Mouse (Mus musculus) neural tube, embryonic 13.5 days (tissue): Measurements from ENCODE around the gene Ippk. TPM values are rescaled to one million over a fixed set of nuclear protein-coding genes. Genes with fewer than 3 reads are reported as not detected.
A peak's percentile ranks its signal among the peaks of the same experiment; 100 is the strongest.

Source experiments
- ATAC-seq: fragments of 200-750 bp; cut with Nextera tagmentation; 2 replicates; pipeline ENCODE4 v1.8.0; 2017; ENCODE audit warnings: low read depth, mild to moderate bottlenecking, moderate TSS enrichment, moderate library complexity
- H3K27ac ChIP-seq: fragments of 300-500 bp; sonication (generic); replicated peaks from 2 replicates; pipeline ENCODE4 v1.5.1; 2015; ENCODE audit warnings: moderate library complexity, mild to moderate bottlenecking, inconsistent platforms
- H3K27me3 ChIP-seq: fragments of 300-500 bp; sonication (generic); 2 replicates; pipeline ENCODE4 v1.6.1; 2015; ENCODE audit warnings: mild to moderate bottlenecking, inconsistent platforms
- H3K36me3 ChIP-seq: fragments of 300-500 bp; sonication (generic); 2 replicates; pipeline ENCODE4 v1.6.1; 2015; ENCODE audit warnings: mild to moderate bottlenecking, inconsistent platforms
- H3K4me1 ChIP-seq: fragments of 300-500 bp; sonication (generic); replicated peaks from 2 replicates; pipeline ENCODE4 v1.6.1; 2015; ENCODE audit warnings: inconsistent platforms
- H3K4me2 ChIP-seq: fragments of 300-500 bp; sonication (generic); 2 replicates; pipeline ENCODE4 v1.6.1; 2015; ENCODE audit warnings: inconsistent platforms, mild to moderate bottlenecking, moderate library complexity
- H3K4me3 ChIP-seq: fragments of 300-500 bp; sonication (generic); 2 replicates; pipeline ENCODE4 v1.5.1; 2015; ENCODE audit warnings: mild to moderate bottlenecking, inconsistent platforms
- H3K9ac ChIP-seq: fragments of 300-500 bp; sonication (generic); 2 replicates; pipeline ENCODE4 v1.6.1; 2015; ENCODE audit warnings: moderate library complexity, mild to moderate bottlenecking, inconsistent platforms
- H3K9me3 ChIP-seq: fragments of 300-500 bp; sonication (generic); 2 replicates; pipeline ENCODE4 v1.6.1; 2016; ENCODE audit warnings: inconsistent platforms
- WGBS: fragments of 180-500 bp; shearing (Covaris S2); methylation state at CpG from one replicate; pipeline ENCODE4 v1.1.7; 2015; 5-methylcytosine and 5-hydroxymethylcytosine counted together
- polyA plus RNA-seq: library from polyadenylated mRNA; unstranded; fragments of >200 nt; fragmentation: Nextera tagmentation; extraction: Ambion mirVana; gene quantifications from 2 replicates; pipeline ENCODE4 v1.2.1, GENCODE M21; 2015

Ippk gene
- polyA plus RNA-seq, 1 experiment from 2014 or later, result 12.5 TPM

- H3K9ac ChIP-seq, result no peak overlapping the region
- H3K4me3 ChIP-seq, result no peak overlapping the region
- H3K36me3 ChIP-seq, result peaks cover 29% of the 10 kb centered on the region
- no peak for ATAC-seq
- H3K4me2 ChIP-seq, result no peak overlapping the region
- no peaks in the 10 kb centered on the region for H3K9me3 ChIP-seq
- H3K27me3 ChIP-seq, result no peaks in the 10 kb centered on the region
- WGBS, result 77% methylated on average over 2 of the region's 2 CpGs
- H3K27ac ChIP-seq, result peak overlapping the region; percentile 13; the same call in 1 of the 2 replicates
- no peaks in the 10 kb centered on the region; the same call in 1 of the 2 replicates for H3K4me1 ChIP-seq
Measured at GRCm38 (mm10) chr13:49467585-49467984, 46.5 kb downstream of the Ippk start.

GRCm38 (mm10) chr13:49469002-49469401, 48.0 kb downstream of the Ippk start:
- Histone ChIP-seq H3K4me2 (no peak overlapping the region), H3K27ac (no peak overlapping the region), H3K4me1 (no peaks in the 10 kb centered on the region; the same call in 1 of the 2 replicates), H3K9ac (no peak overlapping the region), H3K27me3 (no peaks in the 10 kb centered on the region), H3K4me3 (no peak overlapping the region), H3K36me3 (peaks cover 19% of the 10 kb centered on the region), H3K9me3 (no peaks in the 10 kb centered on the region)
- WGBS, result 92% methylated on average over 5 of the region's 5 CpGs
- no peak for ATAC-seq

GRCm38 (mm10) chr13:49470319-49470718, 49.3 kb downstream of the Ippk start:
- WGBS, result 86% methylated on average over 4 of the region's 4 CpGs
- H3K27me3 ChIP-seq, result no peaks in the 10 kb centered on the region
- H3K4me3 ChIP-seq, result no peak overlapping the region
- H3K9ac ChIP-seq, result no peak overlapping the region
- no peak overlapping the region for H3K27ac ChIP-seq
- no peak for ATAC-seq
- H3K9me3 ChIP-seq, result no peaks in the 10 kb centered on the region
- H3K4me2 ChIP-seq, result no peak overlapping the region
- H3K36me3 ChIP-seq, result peaks cover 6% of the 10 kb centered on the region
- H3K4me1 ChIP-seq, result no peaks in the 10 kb centered on the region; the same call in 1 of the 2 replicates

DNA sequence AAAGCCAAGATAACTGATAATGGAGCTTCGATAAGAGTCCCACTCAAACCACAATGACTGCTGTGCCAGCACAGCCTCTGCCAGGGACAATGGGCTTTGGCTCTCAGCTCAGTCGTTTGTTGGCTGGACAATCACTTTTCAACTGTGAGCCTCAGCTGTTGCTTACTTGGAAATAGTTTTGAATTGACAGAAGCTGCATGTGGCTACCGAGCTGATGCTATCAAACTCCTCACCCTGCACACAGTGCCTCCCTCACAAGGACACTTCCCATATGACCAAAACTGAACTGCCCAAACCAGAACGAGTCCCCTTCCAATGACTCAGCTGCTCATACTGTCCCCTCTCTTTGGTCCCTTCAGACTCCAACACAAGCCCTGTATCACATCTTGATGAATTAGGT, 49.8 kb downstream of the Ippk start:
- H3K4me2 ChIP-seq, result no peak overlapping the region
- no peaks in the 10 kb centered on the region; the same call in 1 of the 2 replicates for H3K4me1 ChIP-seq
- no peaks in the 10 kb centered on the region for H3K27me3 ChIP-seq
- H3K27ac ChIP-seq, result no peak overlapping the region
- 81% methylated on average over 4 of the region's 4 CpGs for WGBS
- no peak for ATAC-seq
- H3K36me3 ChIP-seq, result 0 out of 2 replicates have a peak, but pooled peaks cover 2% of the 10 kb centered on the region
- no peaks in the 10 kb centered on the region for H3K9me3 ChIP-seq
- no peak overlapping the region for H3K4me3 ChIP-seq
- H3K9ac ChIP-seq, result no peak overlapping the region

GRCm38 (mm10) chr13:49471981-49472675, 51.1 kb downstream of the Ippk start:
- no peaks in the 10 kb centered on the region; the same call in 1 of the 2 replicates for H3K4me1 ChIP-seq
- no peaks in the 10 kb centered on the region for H3K9me3 ChIP-seq
- H3K27ac ChIP-seq, result no peak overlapping the region
- WGBS, result 55% methylated on average over 4 of the region's 4 CpGs
- no peak overlapping the region for H3K4me2 ChIP-seq
- no peaks in the 10 kb centered on the region for H3K27me3 ChIP-seq
- no peaks in the 10 kb centered on the region for H3K36me3 ChIP-seq
- ATAC-seq, result no peak
- no peak overlapping the region for H3K9ac ChIP-seq
- H3K4me3 ChIP-seq, result no peak overlapping the region

DNA sequence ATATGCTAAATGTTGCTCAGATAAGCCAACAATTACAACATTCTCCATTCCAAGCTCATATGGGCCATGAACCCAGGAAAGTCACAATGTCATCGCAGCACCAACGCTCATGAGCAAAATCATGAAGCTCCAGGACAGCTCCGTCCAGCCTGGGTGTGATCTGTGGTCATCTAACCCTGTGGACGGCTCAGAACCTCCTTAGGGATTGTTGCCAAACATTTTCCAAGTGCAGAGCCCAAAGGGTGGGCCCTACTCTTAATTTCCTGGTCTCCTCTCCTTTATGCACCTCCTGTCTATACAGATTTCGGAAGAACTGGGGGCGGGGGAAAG, 51.6 kb downstream of the Ippk start:
- no peaks in the 10 kb centered on the region for H3K9me3 ChIP-seq
- no peaks in the 10 kb centered on the region for H3K27me3 ChIP-seq
- H3K27ac ChIP-seq, result no peak overlapping the region
- H3K4me2 ChIP-seq, result no peak overlapping the region
- 92% methylated on average over 6 of the region's 6 CpGs for WGBS
- H3K36me3 ChIP-seq, result no peaks in the 10 kb centered on the region
- ATAC-seq, result no peak
- H3K4me3 ChIP-seq, result no peak overlapping the region
- H3K9ac ChIP-seq, result no peak overlapping the region
- no peaks in the 10 kb centered on the region; the same call in 1 of the 2 replicates for H3K4me1 ChIP-seq

DNA sequence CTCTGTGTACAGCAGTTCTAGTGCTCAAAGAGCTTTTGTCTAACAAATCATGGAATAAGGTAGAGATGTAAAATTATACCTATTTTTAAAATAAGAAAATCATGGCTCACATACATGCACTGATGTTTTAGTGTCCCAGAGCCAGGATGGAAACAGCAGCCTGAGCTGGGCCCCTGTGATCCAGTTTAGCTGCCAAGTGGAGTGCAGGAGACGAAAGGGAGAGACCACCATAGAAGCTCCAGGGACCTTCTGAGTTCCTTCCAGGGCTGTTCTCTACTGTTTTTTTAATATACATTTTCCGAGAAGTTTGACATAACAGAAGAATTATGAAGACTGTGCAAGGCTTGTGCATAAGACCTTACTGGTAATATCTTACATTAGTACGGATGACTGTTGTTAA, 56.8 kb downstream of the Ippk start:
- WGBS, result 82% methylated on average over 3 of the region's 3 CpGs
- Histone ChIP-seq H3K9me3 (no peaks in the 10 kb centered on the region), H3K36me3 (no peaks in the 10 kb centered on the region), H3K27me3 (no peaks in the 10 kb centered on the region), H3K4me3 (no peak overlapping the region), H3K27ac (no peak overlapping the region), H3K4me2 (no peak overlapping the region), H3K9ac (no peak overlapping the region), H3K4me1 (no peaks in the 10 kb centered on the region)
- no peak for ATAC-seq

DNA sequence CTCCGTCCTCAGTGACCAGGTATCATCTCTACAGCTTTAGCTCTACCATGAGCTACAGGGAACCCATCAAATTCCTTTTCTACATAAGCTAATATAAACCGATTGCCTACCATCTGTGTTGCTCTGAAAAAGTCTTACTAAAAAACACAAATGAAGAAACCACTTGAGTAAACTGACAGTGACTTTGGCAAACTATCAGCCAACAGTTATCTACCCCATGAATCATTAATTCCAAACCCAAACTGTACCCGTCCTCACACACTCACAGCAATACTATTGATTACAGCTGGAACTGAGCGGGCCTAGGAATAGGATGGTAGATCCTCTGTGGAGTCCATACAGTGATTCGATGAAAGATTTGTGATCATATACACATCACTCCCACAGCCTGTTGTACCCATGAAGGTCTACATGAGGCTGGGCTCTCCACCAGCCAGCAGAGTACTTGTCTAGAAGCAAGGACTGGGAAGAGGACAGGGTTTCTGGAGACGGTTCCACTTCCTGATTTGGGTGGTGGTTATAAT, 57.9 kb downstream of the Ippk start:
- Histone ChIP-seq H3K4me1 (no peaks in the 10 kb centered on the region), H3K4me3 (no peak overlapping the region), H3K36me3 (no peaks in the 10 kb centered on the region), H3K9ac (no peak overlapping the region), H3K27me3 (no peaks in the 10 kb centered on the region), H3K27ac (no peak overlapping the region), H3K9me3 (no peaks in the 10 kb centered on the region), H3K4me2 (no peak overlapping the region)
- no peak for ATAC-seq
- WGBS, result 95% methylated on average over 6 of the region's 6 CpGs

GRCm38 (mm10) chr13:49479399-49479798, 58.4 kb downstream of the Ippk start:
- Histone ChIP-seq H3K4me3 (no peak overlapping the region), H3K36me3 (no peaks in the 10 kb centered on the region), H3K27ac (no peak overlapping the region), H3K9me3 (no peaks in the 10 kb centered on the region), H3K27me3 (no peaks in the 10 kb centered on the region), H3K4me2 (no peak overlapping the region), H3K4me1 (no peaks in the 10 kb centered on the region), H3K9ac (no peak overlapping the region)
- ATAC-seq, result no peak
- 83% methylated on average over 4 of the region's 4 CpGs for WGBS

- no peaks in the 10 kb centered on the region for H3K27me3 ChIP-seq
- H3K4me2 ChIP-seq, result no peak overlapping the region
- ATAC-seq, result no peak
- 75% methylated on average over 2 of the region's 2 CpGs for WGBS
- H3K36me3 ChIP-seq, result no peaks in the 10 kb centered on the region
- H3K9me3 ChIP-seq, result no peaks in the 10 kb centered on the region
- no peak overlapping the region for H3K9ac ChIP-seq
- no peaks in the 10 kb centered on the region for H3K4me1 ChIP-seq
- no peak overlapping the region for H3K27ac ChIP-seq
- no peak overlapping the region for H3K4me3 ChIP-seq
Measured at GRCm38 (mm10) chr13:49480057-49480456, 59.0 kb downstream of the Ippk start.

DNA sequence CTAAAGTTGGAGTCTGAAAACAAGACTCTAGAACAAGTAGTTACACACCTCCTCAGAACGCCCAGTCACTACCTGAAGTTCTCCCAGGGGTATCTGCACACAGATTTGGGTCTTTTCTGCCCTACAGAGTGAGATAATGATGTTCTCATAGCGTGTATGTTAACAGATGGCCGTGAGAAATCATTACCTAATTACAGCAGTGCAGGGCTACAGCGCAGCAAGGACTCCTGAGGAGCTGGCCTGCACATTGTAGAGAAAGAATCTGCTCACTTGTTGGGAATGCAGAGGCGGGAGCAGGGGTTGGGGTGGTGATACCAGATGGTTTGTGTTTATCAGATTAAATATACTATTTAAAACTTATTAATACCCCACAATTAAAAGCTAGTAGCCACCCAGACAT, 59.5 kb downstream of the Ippk start:
- no peaks in the 10 kb centered on the region for H3K4me1 ChIP-seq
- no peaks in the 10 kb centered on the region for H3K36me3 ChIP-seq
- H3K4me3 ChIP-seq, result no peak overlapping the region
- no peak overlapping the region for H3K4me2 ChIP-seq
- ATAC-seq, result no peak
- H3K9ac ChIP-seq, result no peak overlapping the region
- no peaks in the 10 kb centered on the region for H3K9me3 ChIP-seq
- H3K27ac ChIP-seq, result peak overlapping the region; percentile 46; the same call in 1 of the 2 replicates
- WGBS, result 72% methylated on average over 5 of the region's 5 CpGs
- no peaks in the 10 kb centered on the region for H3K27me3 ChIP-seq

- Histone ChIP-seq H3K9ac (no peak overlapping the region), H3K27me3 (no peaks in the 10 kb centered on the region), H3K9me3 (no peaks in the 10 kb centered on the region), H3K4me1 (no peaks in the 10 kb centered on the region), H3K4me2 (no peak overlapping the region), H3K36me3 (no peaks in the 10 kb centered on the region), H3K4me3 (no peak overlapping the region), H3K27ac (no peak overlapping the region)
- ATAC-seq, result no peak
- WGBS, result 82% methylated on average over 5 of the region's 5 CpGs
Measured at GRCm38 (mm10) chr13:49485388-49485787, 64.3 kb downstream of the Ippk start.
